Mouse (Mus musculus) mouse embryonic stem cell (cell line): ENCODE data around the gene Atp6v0b.

Experiments used
- in situ Hi-C, 2 experiments: fragments of 300-500 bp; cut with MboI; formaldehyde crosslinking; loops; 1 replicate in 1 of 2; 3 replicates in 1 of 2; pipeline ENCODE4 v1.14.3; 2019 to 2020; ENCODE audit warnings: low sequenced_read_pairs in 2 of 2, low pct_unique_long_range_greater_than_20kb in 1 of 2, mixed read lengths in 1 of 2; ENCODE audit not compliant: unreplicated experiment in 1 of 2

Atp6v0b gene

DNA sequence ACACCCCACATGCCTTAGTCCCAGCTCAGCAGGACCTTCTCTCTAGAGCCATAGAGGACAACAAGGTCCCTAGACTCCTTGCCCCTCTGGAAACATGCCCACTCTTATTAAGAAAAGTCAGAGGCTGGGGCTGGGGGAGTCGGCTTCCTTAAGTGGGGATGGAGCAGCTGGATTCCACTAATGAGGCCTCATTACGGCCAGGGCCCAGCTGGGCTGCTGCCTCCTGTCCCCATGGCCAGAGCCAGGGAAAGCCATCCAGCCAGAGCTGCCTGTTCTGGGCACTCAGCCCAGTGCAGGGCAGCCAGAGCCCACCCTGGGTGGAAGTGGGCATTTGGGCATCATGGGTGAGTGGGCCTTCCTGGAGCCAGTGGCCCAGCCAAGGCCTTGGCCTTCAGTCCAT, 40.1 kb downstream of the Atp6v0b start:
- in situ Hi-C loops, result no loop called here

GRCm38 (mm10) chr4:117846261-117846660, 40.9 kb downstream of the Atp6v0b start:
- in situ Hi-C loops, result no loop called here

GRCm38 (mm10) chr4:117845316-117845715, 41.8 kb downstream of the Atp6v0b start:
- in situ Hi-C loops, result no loop called here

GRCm38 (mm10) chr4:117844467-117844866, 42.7 kb downstream of the Atp6v0b start:
- in situ Hi-C loops, result no loop called here

DNA sequence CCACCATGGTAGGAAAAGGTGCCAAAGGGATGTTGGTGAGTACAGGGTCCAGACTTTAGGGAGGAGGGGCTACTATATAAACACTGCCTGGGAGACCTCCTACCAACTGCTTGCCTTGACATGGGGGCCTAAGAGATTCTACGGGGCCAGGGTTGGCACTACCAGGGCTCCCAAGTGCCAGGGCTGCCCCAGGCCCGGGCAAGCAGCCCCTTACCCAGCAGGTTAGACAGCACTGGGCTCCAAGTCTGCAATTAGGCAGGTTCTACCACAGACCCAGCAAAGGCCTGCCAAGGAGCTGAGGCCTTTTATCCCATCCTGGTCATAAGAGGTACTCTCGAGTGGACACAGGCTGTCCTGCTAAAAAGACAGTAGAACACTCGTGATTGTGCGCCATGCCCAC, 44.0 kb downstream of the Atp6v0b start:
- in situ Hi-C loops, result no loop called here

DNA sequence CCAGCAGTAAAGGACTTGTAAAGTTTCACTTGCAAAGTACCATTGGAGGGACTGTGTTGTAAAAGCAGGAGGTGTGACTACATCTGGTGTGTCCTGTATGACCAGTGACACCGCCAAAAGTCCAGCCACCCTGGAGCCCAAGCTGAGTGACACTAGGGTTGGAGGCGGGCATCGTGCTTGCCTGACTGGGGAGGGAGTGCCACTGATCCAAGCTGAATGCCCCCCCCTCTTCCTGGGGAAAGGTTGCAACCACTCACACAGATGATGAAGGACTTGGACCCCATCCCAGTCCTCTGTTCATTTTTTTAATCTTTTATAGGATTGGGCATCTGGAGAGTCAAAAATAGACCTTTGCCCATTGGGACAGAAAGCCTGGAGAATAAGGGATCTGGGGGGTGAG, 45.6 kb downstream of the Atp6v0b start:
- in situ Hi-C loops, result no loop called here

DNA sequence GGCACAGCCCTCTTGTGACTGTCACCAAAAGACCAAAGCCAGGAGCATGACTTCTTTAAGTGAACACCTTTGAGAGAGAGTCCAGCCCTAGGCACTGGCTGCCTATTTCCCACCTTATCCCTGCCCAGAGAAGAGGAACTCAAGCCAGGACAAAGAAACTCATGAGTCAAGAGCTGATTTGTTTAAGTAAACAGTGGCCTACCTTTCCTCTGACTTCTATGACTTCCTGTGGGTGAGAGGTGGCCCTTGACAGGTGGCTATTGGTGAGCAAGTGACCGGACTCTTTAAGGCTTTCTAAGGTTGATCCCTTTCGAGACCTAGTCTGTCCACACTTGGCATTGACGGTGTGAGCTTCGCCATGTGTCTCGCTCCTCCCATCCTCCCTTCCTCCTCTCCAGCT, 46.3 kb downstream of the Atp6v0b start:
- in situ Hi-C loops, result no loop called here

DNA sequence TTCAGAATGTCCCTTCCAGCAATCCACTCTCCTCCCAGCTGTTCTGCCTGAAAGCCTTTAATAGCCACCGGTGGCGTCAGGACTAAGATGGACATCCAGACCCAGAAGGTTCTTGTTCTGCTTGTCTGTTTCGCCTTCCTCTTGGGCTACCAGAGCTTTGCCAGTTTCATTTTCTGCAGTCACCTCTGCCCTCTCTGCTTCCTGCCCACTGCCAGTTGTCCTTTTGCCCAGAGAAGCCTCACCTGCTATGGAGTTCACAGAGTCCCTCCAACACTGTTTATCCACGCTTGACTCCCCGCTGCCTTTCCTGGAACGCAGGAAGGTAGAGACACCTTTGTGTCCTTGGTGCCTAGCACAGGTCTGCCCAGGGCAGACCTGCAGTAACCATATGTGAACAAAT, 47.8 kb downstream of the Atp6v0b start:
- in situ Hi-C loops, result loop anchor here in 1 of 2 experiments (10.0 kb wide), 1 partner anchor 245 kb away; no protein-coding TSS in a partner anchor

GRCm38 (mm10) chr4:117837271-117837670, 49.9 kb downstream of the Atp6v0b start:
- in situ Hi-C loops, result loop anchor here in 1 of 2 experiments (10.0 kb wide), 1 partner anchor 248 kb away; no protein-coding TSS in a partner anchor

DNA sequence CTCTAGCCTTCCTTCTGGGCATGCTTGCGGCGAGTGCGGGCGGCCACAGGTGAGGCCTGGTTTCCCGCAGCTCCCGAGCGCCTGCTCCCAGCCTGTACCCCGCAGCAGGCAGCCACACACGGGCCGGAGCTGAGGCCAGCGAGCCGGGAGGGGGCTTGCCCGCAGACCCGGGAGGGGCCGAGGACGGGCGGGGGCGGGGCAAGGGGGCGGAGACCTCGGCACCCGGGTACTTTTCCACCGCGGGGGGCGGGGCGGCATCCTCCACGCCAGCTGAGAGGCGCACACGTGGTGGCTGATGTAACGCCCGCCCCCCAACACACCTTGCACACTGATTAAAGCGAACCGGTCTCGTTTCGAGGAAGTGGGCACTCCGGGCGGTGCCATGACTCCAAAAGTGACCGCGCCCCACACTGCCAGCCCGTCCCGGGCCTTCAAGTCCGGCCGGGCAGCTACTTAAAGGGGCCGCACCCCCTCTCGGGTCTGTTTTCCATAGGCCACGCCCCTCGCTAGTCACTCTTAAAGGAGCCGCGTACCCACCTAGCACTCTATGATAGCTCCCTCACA, 50.8 kb downstream of the Atp6v0b start:
- in situ Hi-C loops, result loop anchor here in 1 of 2 experiments (10.0 kb wide), 1 partner anchor 249 kb away; no protein-coding TSS in a partner anchor

- in situ Hi-C loops, result loop anchor here in 1 of 2 experiments (10.0 kb wide), 1 partner anchor 249 kb away; no protein-coding TSS in a partner anchor
Observed at GRCm38 (mm10) chr4:117835531-117836111, 51.5 kb downstream of the Atp6v0b start.

- in situ Hi-C loops, result loop anchor here in 1 of 2 experiments (10.0 kb wide), 1 partner anchor 250 kb away; no protein-coding TSS in a partner anchor
Observed at GRCm38 (mm10) chr4:117834845-117835530, 52.1 kb downstream of the Atp6v0b start.

- in situ Hi-C loops, result loop anchor here in 1 of 2 experiments (10.0 kb wide), 1 partner anchor 250 kb away; no protein-coding TSS in a partner anchor
Observed at GRCm38 (mm10) chr4:117834457-117834844, 52.7 kb downstream of the Atp6v0b start, which contains the start of gene Slc6a9. Gene Slc6a9 (plus strand): TSS chr4:117834506.
